Comparison of ENCODE assay signal across 8 mouse cellular contexts in the genomic region with DNA sequence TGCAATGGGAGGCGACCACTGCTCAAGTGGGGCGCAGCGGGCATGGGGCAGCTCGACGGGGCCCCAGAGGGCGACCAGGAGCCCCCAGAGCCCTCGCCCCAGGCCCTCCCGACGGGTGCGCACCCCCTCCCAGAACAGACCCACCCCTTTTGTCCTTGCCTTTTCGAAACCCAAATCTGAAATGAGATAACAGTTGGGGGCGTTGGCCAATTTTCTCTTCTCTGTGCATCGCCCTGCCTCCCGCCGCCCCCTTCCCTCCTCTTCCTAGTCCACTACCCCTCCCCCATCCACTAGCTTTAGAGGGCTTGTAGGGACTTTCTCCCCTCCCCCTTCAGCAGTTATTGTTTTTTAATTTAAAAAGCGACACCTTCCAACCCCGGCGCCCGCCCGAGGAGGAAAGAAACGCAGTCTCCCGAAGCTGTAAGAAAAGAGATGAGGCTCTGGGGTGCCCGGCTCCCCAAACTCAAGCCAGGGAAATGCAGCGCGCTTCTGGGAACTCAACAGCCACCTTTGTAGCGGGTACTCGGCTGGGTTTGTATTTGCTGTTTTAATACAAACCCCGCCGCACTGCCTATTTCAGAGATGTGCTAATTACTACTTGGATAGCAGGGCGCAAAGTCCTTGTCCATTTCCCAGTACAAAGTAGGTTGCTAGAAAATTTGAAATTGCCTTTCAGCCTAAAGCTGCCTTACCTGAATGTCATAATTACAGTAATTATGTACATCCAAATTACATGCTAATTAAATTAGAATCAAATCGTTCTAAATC. TPM values are rescaled to one million over a fixed set of nuclear protein-coding genes. Genes with fewer than 3 reads are reported as not detected.
A peak's percentile ranks its signal among the peaks of the same experiment; 100 is the strongest.
DNase-seq lines count a peak whose midpoint lies in the region; ATAC-seq and TF ChIP-seq lines count a peak whose summit lies in the region.

No protein-coding gene starts in this region.

- H3K4me1 ChIP-seq in lung, embryonic 14.5 days (ENCODE audit: insufficient read depth): no peaks in the 10 kb centered on the region
- H3K4me1 ChIP-seq in embryonic facial prominence, embryonic 11.5 days (ENCODE audit: control insufficient read depth, insufficient read depth, low read length): peaks cover 10% of the 10 kb centered on the region
- peaks cover 17% of the 10 kb centered on the region for H3K4me1 ChIP-seq in intestine, embryonic 15.5 days (replicated peaks)
- peaks cover 13% of the 10 kb centered on the region for H3K4me1 ChIP-seq in olfactory bulb, adult 2 months (ENCODE audit: control insufficient read depth, insufficient read depth, low read length)

- WGBS in lung, embryonic 14.5 days: 2% methylated on average over 30 of the region's 31 CpGs
- WGBS in embryonic facial prominence, embryonic 11.5 days: under 1% methylated on average over 30 of the region's 31 CpGs
- 2% methylated on average over 31 of the region's 31 CpGs for WGBS in intestine, embryonic 15.5 days
- WGBS in olfactory bulb, adult 2 months: 2% methylated on average over 31 of the region's 31 CpGs

- DNase-seq in lung, embryonic 14.5 days: peak; percentile 16
- no peak for DNase-seq in lung, postnatal 25 days (ENCODE audit: low spot score)
- peak; percentile 17 for DNase-seq in embryonic facial prominence, embryonic 11.5 days (ENCODE audit: low spot score)
- DNase-seq in gastrocnemius, postnatal 25 days: no peak
- DNase-seq in layer of hippocampus, postnatal 25 days (ENCODE audit: extremely low spot score in 1 of 2, low spot score in 1 of 2): no peak
- DNase-seq in gastrocnemius, postnatal 4 days (ENCODE audit: low spot score in 2 of 2): no peak

- no peak overlapping the region for H3K9ac ChIP-seq in lung, embryonic 14.5 days
- H3K9ac ChIP-seq in embryonic facial prominence, embryonic 11.5 days (replicated peaks; ENCODE audit: low read length): no peak overlapping the region
- H3K9ac ChIP-seq in intestine, embryonic 15.5 days: no peak overlapping the region

- peak overlapping the region; percentile 30; the same call in 1 of the 2 replicates for H3K4me2 ChIP-seq in lung, embryonic 14.5 days
- H3K4me2 ChIP-seq in embryonic facial prominence, embryonic 11.5 days (ENCODE audit: low read depth, low read length): peak overlapping the region; percentile 28; the same call in 1 of the 2 replicates
- H3K4me2 ChIP-seq in intestine, embryonic 15.5 days (replicated peaks): peak overlapping the region; percentile 31; the same call in 1 of the 2 replicates

- no peak overlapping the region for H3K27ac ChIP-seq in lung, embryonic 14.5 days (ENCODE audit: low read depth)
- no peak overlapping the region for H3K27ac ChIP-seq in embryonic facial prominence, embryonic 11.5 days (replicated peaks; ENCODE audit: low read depth, low read length)
- no peak overlapping the region for H3K27ac ChIP-seq in intestine, embryonic 15.5 days
- H3K27ac ChIP-seq in olfactory bulb, adult 2 months (ENCODE audit: insufficient read depth, low read depth, low read length): peak overlapping the region; percentile 96

- H3K36me3 ChIP-seq in lung, embryonic 14.5 days (ENCODE audit: insufficient read depth): no peaks in the 10 kb centered on the region
- H3K36me3 ChIP-seq in embryonic facial prominence, embryonic 11.5 days (replicated peaks; ENCODE audit: control insufficient read depth, insufficient read depth, low read depth, low read length): no peaks in the 10 kb centered on the region
- H3K36me3 ChIP-seq in intestine, embryonic 15.5 days: no peaks in the 10 kb centered on the region

- peak overlapping the region; percentile 6; the same call in 1 of the 2 replicates for H3K4me3 ChIP-seq in lung, embryonic 14.5 days (ENCODE audit: low read depth, low read length)
- H3K4me3 ChIP-seq in embryonic facial prominence, embryonic 11.5 days (ENCODE audit: low read depth, low read length): peak overlapping the region; percentile 8; the same call in 1 of the 2 replicates
- no peak overlapping the region for H3K4me3 ChIP-seq in intestine, embryonic 15.5 days (replicated peaks)
- peak overlapping the region; percentile 40 for H3K4me3 ChIP-seq in olfactory bulb, adult 2 months (ENCODE audit: insufficient read depth, low read depth, low read length)

- TF ChIP-seq CTCF in lung, embryonic 14.5 days (IDR thresholded peaks at IDR 0.05; ENCODE audit: low read depth): no peak
- no peak for TF ChIP-seq CTCF in olfactory bulb, adult 2 months (IDR thresholded peaks at IDR 0.05; ENCODE audit: insufficient read depth, low read depth, low read length)

- no peak for TF ChIP-seq POLR2A in olfactory bulb, adult 2 months (IDR thresholded peaks at IDR 0.05; ENCODE audit: insufficient read depth, low read depth, low read length)

- H3K27me3 ChIP-seq in lung, embryonic 14.5 days (ENCODE audit: insufficient read depth, low read length): peaks cover 69% of the 10 kb centered on the region
- H3K27me3 ChIP-seq in embryonic facial prominence, embryonic 11.5 days (ENCODE audit: control insufficient read depth, insufficient read depth, low read length): peaks cover 41% of the 10 kb centered on the region
- peaks cover 55% of the 10 kb centered on the region for H3K27me3 ChIP-seq in intestine, embryonic 15.5 days (replicated peaks)

- no peaks in the 10 kb centered on the region for H3K9me3 ChIP-seq in lung, embryonic 14.5 days (ENCODE audit: low read depth, low read length)
- H3K9me3 ChIP-seq in embryonic facial prominence, embryonic 11.5 days (replicated peaks; ENCODE audit: control insufficient read depth, low read length): no peaks in the 10 kb centered on the region
- H3K9me3 ChIP-seq in intestine, embryonic 15.5 days: no peaks in the 10 kb centered on the region

- ATAC-seq in lung, embryonic 14.5 days (ENCODE audit: insufficient read depth): no peak
- ATAC-seq in embryonic facial prominence, embryonic 11.5 days (replicated peaks; ENCODE audit: insufficient number of reproducible peaks, low FRiP score, low TSS enrichment, low read depth): 0 out of 2 replicates have a peak, but pooled peaks have one; percentile 25
- ATAC-seq in intestine, embryonic 15.5 days: no peak

RNA-seq across cellular contexts. Expression of a gene that starts 7.7 kb away (rescaled TPM):
- polyA plus RNA-seq in lung, embryonic 14.5 days (2014; fragmentation: Nextera tagmentation; extraction: Ambion mirVana): not detected in 2 replicates
- 0.98 and 1.6 TPM in 2 replicates for polyA plus RNA-seq in embryonic facial prominence, embryonic 11.5 days (2014; fragmentation: Nextera tagmentation; extraction: Ambion mirVana)
- polyA plus RNA-seq in intestine, embryonic 15.5 days (2015; fragmentation: Nextera tagmentation; extraction: Ambion mirVana): not detected in 2 replicates
- polyA plus RNA-seq in olfactory bulb, adult 2 months (2012; ENCODE audit: insufficient read depth, insufficient read length, low replicate concordance, missing spikeins): not detected in 2 replicates
- total RNA-seq in gastrocnemius, postnatal 25 days (2021): not detected
- total RNA-seq in layer of hippocampus, postnatal 25 days (2021): 1 to 10 TPM; 2.9 to 3.6 TPM
- not detected for total RNA-seq in gastrocnemius, postnatal 4 days (2021)

RNA-seq across cellular contexts. Expression of a gene that starts 32.9 kb away (rescaled TPM):
- polyA plus RNA-seq in lung, embryonic 14.5 days (2014; fragmentation: Nextera tagmentation; extraction: Ambion mirVana): 15.0 and 15.9 TPM in 2 replicates
- polyA plus RNA-seq in embryonic facial prominence, embryonic 11.5 days (2014; fragmentation: Nextera tagmentation; extraction: Ambion mirVana): 14.5 and 14.7 TPM in 2 replicates
- 16.4 and 16.7 TPM in 2 replicates for polyA plus RNA-seq in intestine, embryonic 15.5 days (2015; fragmentation: Nextera tagmentation; extraction: Ambion mirVana)
- polyA plus RNA-seq in olfactory bulb, adult 2 months (2012; ENCODE audit: insufficient read depth, insufficient read length, low replicate concordance, missing spikeins): not detected in 2 replicates
- 10 to 100 TPM; 30.4 to 33.6 TPM for total RNA-seq in gastrocnemius, postnatal 25 days (2021)
- total RNA-seq in layer of hippocampus, postnatal 25 days (2021): 10 to 100 TPM; 17.3 to 27.5 TPM
- 10 to 100 TPM; 14.9 to 15.4 TPM for total RNA-seq in gastrocnemius, postnatal 4 days (2021)

RNA-seq across cellular contexts. Expression of a gene that starts 33.0 kb away (rescaled TPM):
- 20.9 and 23.8 TPM in 2 replicates for polyA plus RNA-seq in lung, embryonic 14.5 days (2014; fragmentation: Nextera tagmentation; extraction: Ambion mirVana)
- 26.8 and 28.1 TPM in 2 replicates for polyA plus RNA-seq in embryonic facial prominence, embryonic 11.5 days (2014; fragmentation: Nextera tagmentation; extraction: Ambion mirVana)
- polyA plus RNA-seq in intestine, embryonic 15.5 days (2015; fragmentation: Nextera tagmentation; extraction: Ambion mirVana): 16.5 and 20.6 TPM in 2 replicates
- polyA plus RNA-seq in olfactory bulb, adult 2 months (2012; ENCODE audit: insufficient read depth, insufficient read length, low replicate concordance, missing spikeins): not detected in 2 replicates
- 10 to 100 TPM in 1 of 2 experiments, 1 to 10 TPM in 1; 9.9 to 10.0 TPM for total RNA-seq in gastrocnemius, postnatal 25 days (2021)
- 10 to 100 TPM; 27.0 to 29.3 TPM for total RNA-seq in layer of hippocampus, postnatal 25 days (2021)
- total RNA-seq in gastrocnemius, postnatal 4 days (2021): 10 to 100 TPM; 16.3 to 16.9 TPM

Comparison
In these comparisons a context has a peak if more than half of its experiments do, and no peak if none do; other contexts are left out.
1. DNase-seq: peak in lung, embryonic 14.5 days (single experiment) and embryonic facial prominence, embryonic 11.5 days (single experiment); none in lung, postnatal 25 days (single experiment), gastrocnemius, postnatal 25 days (single experiment), layer of hippocampus, postnatal 25 days (0 of 2) and gastrocnemius, postnatal 4 days (0 of 2).
2. RNA of a gene that starts 32.9 kb away (polyA plus RNA-seq): 16.4 to 16.7 TPM in intestine, embryonic 15.5 days, 15.0 to 15.9 TPM in lung, embryonic 14.5 days and 14.5 to 14.7 TPM in embryonic facial prominence, embryonic 11.5 days; not detected in olfactory bulb, adult 2 months; every median in the first group is over 10 times any median in the second.
3. Peak in every context shown above with its lines, with median percentiles within 50 percentile points of each other: H3K4me2 ChIP-seq.